In the genomic region with DNA sequence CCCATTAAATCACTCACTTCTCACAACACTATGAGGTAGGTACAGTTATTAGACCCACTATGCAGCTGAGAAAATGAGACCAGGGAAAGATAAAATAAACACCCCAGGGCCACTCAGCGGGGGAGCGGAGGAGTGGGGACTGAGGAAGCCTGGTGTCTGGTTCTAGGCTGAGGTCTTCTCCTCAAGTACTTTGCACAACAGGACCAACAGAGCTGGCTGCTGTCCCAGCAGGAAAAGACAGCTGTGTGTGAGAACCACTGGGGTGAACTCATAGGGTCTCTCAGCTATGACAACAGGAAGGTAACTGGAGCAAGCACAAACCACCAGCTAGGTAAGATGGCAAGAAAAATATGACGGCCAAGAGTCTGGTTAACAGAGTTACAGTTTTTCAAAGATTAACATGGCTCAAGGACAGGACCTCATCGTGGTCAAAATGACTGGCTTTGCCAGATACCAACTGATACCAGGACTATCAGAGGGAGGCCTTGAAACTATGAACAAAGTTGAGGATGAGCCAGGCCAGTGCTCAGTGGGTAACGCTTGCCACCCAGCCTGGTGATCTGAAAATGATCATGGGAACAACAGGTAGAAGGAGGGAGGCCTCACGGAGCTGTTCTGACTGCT, we compare ENCODE assay signal across 11 mouse cellular contexts. TPM values are rescaled to one million over a fixed set of nuclear protein-coding genes. Genes with fewer than 3 reads are reported as not detected.
DNase-seq lines count a peak whose midpoint lies in the region; ATAC-seq and TF ChIP-seq lines count a peak whose summit lies in the region.
"Had no signal": no experiment of that assay in that cellular context is flagged by ENCODE, and none has a peak within 500 bp of the region (broad histone marks: within the 10 kb centered on the region; RNA-seq: fewer than 3 reads in every experiment).

No protein-coding gene starts in this region.

- no peak overlapping the region for H3K4me3 ChIP-seq in layer of hippocampus, adult 2 months
- no peak overlapping the region for H3K4me3 ChIP-seq in spleen, adult 2 months (ENCODE audit: extremely low read depth, insufficient read depth, insufficient read length)
- H3K4me3 ChIP-seq in kidney, embryonic 14.5 days (ENCODE audit: low read length) = no peak overlapping the region
- no peak overlapping the region for H3K4me3 ChIP-seq in intestine, embryonic 15.5 days (replicated peaks)
- H3K4me3 ChIP-seq: heart, adult 2 months; limb, embryonic 15.5 days; stomach, embryonic 15.5 days had no signal

- no peaks in the 10 kb centered on the region for H3K27me3 ChIP-seq in spleen, adult 2 months (ENCODE audit: control insufficient read depth, insufficient read depth, low read length)
- no peaks in the 10 kb centered on the region for H3K27me3 ChIP-seq in kidney, embryonic 14.5 days (ENCODE audit: control insufficient read depth, insufficient read depth, low read length)
- no peaks in the 10 kb centered on the region for H3K27me3 ChIP-seq in intestine, embryonic 15.5 days (replicated peaks)
- H3K27me3 ChIP-seq: limb, embryonic 15.5 days; stomach, embryonic 15.5 days had no signal

- no peak overlapping the region for H3K4me2 ChIP-seq in kidney, embryonic 14.5 days (replicated peaks; ENCODE audit: low read depth, low read length)
- no peak overlapping the region for H3K4me2 ChIP-seq in intestine, embryonic 15.5 days (replicated peaks)
- H3K4me2 ChIP-seq: limb, embryonic 15.5 days; stomach, embryonic 15.5 days had no signal

- H3K27ac ChIP-seq in layer of hippocampus, adult 2 months = peak overlapping the region; percentile 95; the same call in 1 of the 2 replicates
- peak overlapping the region; percentile 22 for H3K27ac ChIP-seq in spleen, adult 2 months (ENCODE audit: insufficient read depth, low read length)
- H3K27ac ChIP-seq in kidney, embryonic 14.5 days (ENCODE audit: low read depth, low read length) = peak overlapping the region; percentile 53
- no peak overlapping the region for H3K27ac ChIP-seq in intestine, embryonic 15.5 days
- H3K27ac ChIP-seq: heart, adult 2 months; limb, embryonic 15.5 days; stomach, embryonic 15.5 days had no signal

- H3K4me1 ChIP-seq in spleen, adult 2 months (ENCODE audit: control insufficient read depth, insufficient read depth, insufficient read length) = peaks cover 12% of the 10 kb centered on the region; the same call in 1 of the 2 replicates
- H3K4me1 ChIP-seq in kidney, embryonic 14.5 days (ENCODE audit: control insufficient read depth, insufficient read depth, low read length) = peaks cover 9% of the 10 kb centered on the region; the same call in 1 of the 2 replicates
- peaks cover 4% of the 10 kb centered on the region for H3K4me1 ChIP-seq in intestine, embryonic 15.5 days (replicated peaks)

- ATAC-seq in kidney, embryonic 14.5 days (ENCODE audit: low FRiP score, low TSS enrichment) = no peak
- no peak for ATAC-seq in intestine, embryonic 15.5 days
- no peak for ATAC-seq in inflammation-experienced regulatory T-cells, adult 6 months

- H3K9me3 ChIP-seq in kidney, embryonic 14.5 days (ENCODE audit: control insufficient read depth, low read length) = no peaks in the 10 kb centered on the region
- no peaks in the 10 kb centered on the region for H3K9me3 ChIP-seq in intestine, embryonic 15.5 days
- H3K9me3 ChIP-seq: limb, embryonic 15.5 days; stomach, embryonic 15.5 days had no signal

- no peak for DNase-seq in layer of hippocampus, adult 2 months (ENCODE audit: low spot score in 2 of 2)
- DNase-seq in layer of hippocampus, postnatal 36 days = no peak
- no peak for DNase-seq in spleen, adult 2 months (ENCODE audit: low read depth in 1 of 2, low spot score in 2 of 2)
- DNase-seq in spleen, postnatal 10 days (ENCODE audit: low spot score in 2 of 2) = no peak
- DNase-seq: cerebellum, adult 18-20 months; heart, adult 2 months had no signal

- TF ChIP-seq CTCF in layer of hippocampus, adult 2 months (conservative IDR thresholded peaks at IDR 0.05) = no peak
- no peak for TF ChIP-seq CTCF in spleen, adult 2 months (IDR thresholded peaks at IDR 0.05; ENCODE audit: extremely low read depth, insufficient read depth, insufficient read length, insufficient replicate concordance)

- peaks cover 7% of the 10 kb centered on the region for H3K36me3 ChIP-seq in spleen, adult 2 months (ENCODE audit: control insufficient read depth, insufficient read depth, low read length)
- H3K36me3 ChIP-seq in kidney, embryonic 14.5 days (ENCODE audit: control insufficient read depth, insufficient read depth, low read length) = peaks cover 14% of the 10 kb centered on the region
- peaks cover 6% of the 10 kb centered on the region; the same call in 1 of the 2 replicates for H3K36me3 ChIP-seq in intestine, embryonic 15.5 days

- TF ChIP-seq POLR2A in spleen, adult 2 months (IDR thresholded peaks at IDR 0.05; ENCODE audit: low read depth, low read length) = no peak

- no peak overlapping the region for H3K9ac ChIP-seq in kidney, embryonic 14.5 days (ENCODE audit: low read depth, low read length)
- H3K9ac ChIP-seq in intestine, embryonic 15.5 days = no peak overlapping the region
- H3K9ac ChIP-seq: limb, embryonic 15.5 days; stomach, embryonic 15.5 days had no signal

- WGBS in spleen, adult 2 months = 49% methylated on average over 6 of the region's 6 CpGs
- 70% methylated on average over 6 of the region's 6 CpGs for WGBS in kidney, embryonic 14.5 days
- WGBS in intestine, embryonic 15.5 days = 83% methylated on average over 6 of the region's 6 CpGs

RNA-seq across cellular contexts. Expression of gene Rmnd5b, which starts 3.5 kb away (rescaled TPM):
- total RNA-seq in layer of hippocampus, adult 2 months (2021) = 10 to 100 TPM; 59.8 to 65.2 TPM
- 10 to 100 TPM; 60.0 to 62.6 TPM for total RNA-seq in layer of hippocampus, postnatal 36 days (2021)
- 71.2 and 87.4 TPM in 2 replicates for polyA plus RNA-seq in spleen, adult 2 months (2012; rRNA removed)
- 38.9 and 48.7 TPM in 2 replicates for polyA plus RNA-seq in kidney, embryonic 14.5 days (2014; fragmentation: Nextera tagmentation; extraction: Ambion mirVana)
- polyA plus RNA-seq in intestine, embryonic 15.5 days (2015; fragmentation: Nextera tagmentation; extraction: Ambion mirVana) = 38.2 and 42.6 TPM in 2 replicates
- 10 to 100 TPM; 35.7 to 40.3 (median 38.6) TPM for polyA plus RNA-seq in inflammation-experienced regulatory T-cells, adult 6 months (2017; shearing (Covaris generic))

RNA-seq across cellular contexts. Expression of gene Nhp2, which starts 12.7 kb away (rescaled TPM):
- 10 to 100 TPM; 41.7 to 48.2 TPM for total RNA-seq in layer of hippocampus, adult 2 months (2021)
- total RNA-seq in layer of hippocampus, postnatal 36 days (2021) = 10 to 100 TPM; 41.8 to 45.5 TPM
- polyA plus RNA-seq in spleen, adult 2 months (2012; rRNA removed) = 34.3 and 41.2 TPM in 2 replicates
- polyA plus RNA-seq in kidney, embryonic 14.5 days (2014; fragmentation: Nextera tagmentation; extraction: Ambion mirVana) = 211 and 264 TPM in 2 replicates
- 172 and 184 TPM in 2 replicates for polyA plus RNA-seq in intestine, embryonic 15.5 days (2015; fragmentation: Nextera tagmentation; extraction: Ambion mirVana)
- polyA plus RNA-seq in inflammation-experienced regulatory T-cells, adult 6 months (2017; shearing (Covaris generic)) = 100 to 1,000 TPM; 100 to 149 (median 102) TPM

RNA-seq across cellular contexts. Expression of gene N4bp3, which starts 18.4 kb away (rescaled TPM):
- 10 to 100 TPM; 11.3 to 16.4 TPM for total RNA-seq in layer of hippocampus, adult 2 months (2021)
- total RNA-seq in layer of hippocampus, postnatal 36 days (2021) = 10 to 100 TPM; 12.4 to 12.6 TPM
- polyA plus RNA-seq in spleen, adult 2 months (2012; rRNA removed) = 11.3 and 14.7 TPM in 2 replicates
- polyA plus RNA-seq in kidney, embryonic 14.5 days (2014; fragmentation: Nextera tagmentation; extraction: Ambion mirVana) = 18.5 and 22.6 TPM in 2 replicates
- 17.6 and 18.1 TPM in 2 replicates for polyA plus RNA-seq in intestine, embryonic 15.5 days (2015; fragmentation: Nextera tagmentation; extraction: Ambion mirVana)
- 1 to 10 TPM; 1.3 to 2.4 (median 1.4) TPM for polyA plus RNA-seq in inflammation-experienced regulatory T-cells, adult 6 months (2017; shearing (Covaris generic))

RNA-seq across cellular contexts. Expression of gene D930048N14Rik, which starts 18.5 kb away (rescaled TPM):
- total RNA-seq in layer of hippocampus, adult 2 months (2021) = 1 to 10 TPM; 1.4 to 2.4 TPM
- total RNA-seq in layer of hippocampus, postnatal 36 days (2021) = 1 to 10 TPM; 1.5 to 1.9 TPM
- polyA plus RNA-seq in spleen, adult 2 months (2012; rRNA removed) = 3.4 and 5.0 TPM in 2 replicates
- 2.4 and 3.8 TPM in 2 replicates for polyA plus RNA-seq in kidney, embryonic 14.5 days (2014; fragmentation: Nextera tagmentation; extraction: Ambion mirVana)
- polyA plus RNA-seq in intestine, embryonic 15.5 days (2015; fragmentation: Nextera tagmentation; extraction: Ambion mirVana) = 3.2 and 3.3 TPM in 2 replicates
- polyA plus RNA-seq in inflammation-experienced regulatory T-cells, adult 6 months (2017; shearing (Covaris generic)) = 1 to 10 TPM in 2 of 3 experiments, under 1 TPM in 1; 0.86 to 1.5 (median 1.0) TPM

RNA-seq across cellular contexts. Expression of gene Hnrnpab, which starts 25.6 kb away (rescaled TPM):
- 100 to 1,000 TPM; 149 to 155 TPM for total RNA-seq in layer of hippocampus, adult 2 months (2021)
- 100 to 1,000 TPM; 147 to 154 TPM for total RNA-seq in layer of hippocampus, postnatal 36 days (2021)
- 146 and 314 TPM in 2 replicates for polyA plus RNA-seq in spleen, adult 2 months (2012; rRNA removed)
- 628 and 680 TPM in 2 replicates for polyA plus RNA-seq in kidney, embryonic 14.5 days (2014; fragmentation: Nextera tagmentation; extraction: Ambion mirVana)
- polyA plus RNA-seq in intestine, embryonic 15.5 days (2015; fragmentation: Nextera tagmentation; extraction: Ambion mirVana) = 381 and 414 TPM in 2 replicates
- polyA plus RNA-seq in inflammation-experienced regulatory T-cells, adult 6 months (2017; shearing (Covaris generic)) = 10 to 100 TPM; 32.6 to 39.5 (median 35.5) TPM
